Mouse (Mus musculus) hindbrain, embryonic 13.5 days (tissue): ENCODE measurements around the gene Taldo1. TPM values are rescaled to one million over a fixed set of nuclear protein-coding genes. Genes with fewer than 3 reads are reported as not detected.
A peak's percentile ranks its signal among the peaks of the same experiment; 100 is the strongest.

Source experiments
- ATAC-seq: fragments of 200-750 bp; cut with Nextera tagmentation; 2 replicates; pipeline ENCODE4 v1.8.0; 2017; ENCODE audit warnings: moderate TSS enrichment; ENCODE audit not compliant: low FRiP score
- H3K27ac ChIP-seq: fragments of 300-500 bp; sonication (generic); 2 replicates; pipeline ENCODE4 v1.5.1; 2015; ENCODE audit warnings: inconsistent platforms, mild to moderate bottlenecking, moderate library complexity
- H3K27me3 ChIP-seq: fragments of 300-500 bp; sonication (generic); 2 replicates; pipeline ENCODE4 v1.6.1; 2015; ENCODE audit warnings: mild to moderate bottlenecking, inconsistent platforms
- H3K36me3 ChIP-seq: fragments of 300-500 bp; sonication (generic); 2 replicates; pipeline ENCODE4 v1.6.1; 2015; ENCODE audit warnings: mild to moderate bottlenecking, inconsistent platforms
- H3K4me1 ChIP-seq: fragments of 300-500 bp; sonication (generic); replicated peaks from 2 replicates; pipeline ENCODE4 v1.6.1; 2015; ENCODE audit warnings: inconsistent platforms
- H3K4me2 ChIP-seq: fragments of 300-500 bp; sonication (generic); 2 replicates; pipeline ENCODE4 v1.6.1; 2015; ENCODE audit warnings: inconsistent platforms, mild to moderate bottlenecking, moderate library complexity
- H3K4me3 ChIP-seq: fragments of 300-500 bp; sonication (generic); 2 replicates; pipeline ENCODE4 v1.5.1; 2015; ENCODE audit warnings: mild to moderate bottlenecking, inconsistent platforms
- H3K9ac ChIP-seq: fragments of 300-500 bp; sonication (generic); 2 replicates; pipeline ENCODE4 v1.6.1; 2015; ENCODE audit warnings: mild to moderate bottlenecking, inconsistent platforms
- H3K9me3 ChIP-seq: fragments of 300-500 bp; sonication (generic); 2 replicates; pipeline ENCODE4 v1.6.1; 2016; ENCODE audit warnings: inconsistent platforms
- WGBS: fragments of 180-500 bp; shearing (Covaris S2); methylation state at CpG from one replicate; pipeline ENCODE4 v1.1.7; 2015; 5-methylcytosine and 5-hydroxymethylcytosine counted together
- polyA plus RNA-seq: library from polyadenylated mRNA; unstranded; fragments of >200 nt; fragmentation: Nextera tagmentation; extraction: Ambion mirVana; gene quantifications from 2 replicates; pipeline ENCODE4 v1.2.1, GENCODE M21; 2015

The Taldo1 gene
- polyA plus RNA-seq, 1 experiment from 2014 or later = 346 TPM

GRCm38 (mm10) chr7:141430585-141431240 lies 38.7 kb downstream of the Taldo1 start:
- WGBS = 97% methylated on average over 9 of the region's 9 CpGs
- Histone ChIP-seq H3K36me3 (peaks cover 55% of the 10 kb centered on the region), H3K9ac (no peak overlapping the region), H3K4me2 (no peak overlapping the region), H3K4me1 (peaks cover 63% of the 10 kb centered on the region), H3K27me3 (no peaks in the 10 kb centered on the region), H3K27ac (no peak overlapping the region), H3K9me3 (no peaks in the 10 kb centered on the region), H3K4me3 (no peak overlapping the region)
- no peak for ATAC-seq

- Histone ChIP-seq H3K4me2 (no peak overlapping the region), H3K27ac (no peak overlapping the region), H3K36me3 (peaks cover 49% of the 10 kb centered on the region), H3K9ac (no peak overlapping the region), H3K4me1 (peaks cover 72% of the 10 kb centered on the region), H3K9me3 (no peaks in the 10 kb centered on the region), H3K27me3 (no peaks in the 10 kb centered on the region), H3K4me3 (no peak overlapping the region)
- no peak for ATAC-seq
- WGBS = 90% methylated on average over 19 of the region's 19 CpGs
Measured at GRCm38 (mm10) chr7:141431434-141432185, 39.6 kb downstream of the Taldo1 start.

- Histone ChIP-seq H3K36me3 (peaks cover 43% of the 10 kb centered on the region), H3K27ac (no peak overlapping the region), H3K4me2 (no peak overlapping the region), H3K4me1 (peaks cover 78% of the 10 kb centered on the region), H3K4me3 (no peak overlapping the region), H3K9me3 (no peaks in the 10 kb centered on the region), H3K9ac (no peak overlapping the region), H3K27me3 (no peaks in the 10 kb centered on the region)
- no peak for ATAC-seq
- 84% methylated on average over 8 of the region's 8 CpGs for WGBS
Measured at GRCm38 (mm10) chr7:141432186-141432611, 40.2 kb downstream of the Taldo1 start.

- peak overlapping the region; percentile 83 for H3K9ac ChIP-seq
- 0 out of 2 replicates have a peak overlapping the region, but pooled peaks have one; percentile 1 for H3K27ac ChIP-seq
- H3K36me3 ChIP-seq = peaks cover 38% of the 10 kb centered on the region
- no peak for ATAC-seq
- H3K4me2 ChIP-seq = peak overlapping the region; percentile 77; the same call in 1 of the 2 replicates
- H3K4me3 ChIP-seq = 0 out of 2 replicates have a peak overlapping the region, but pooled peaks have one; percentile 64
- peaks cover 82% of the 10 kb centered on the region for H3K4me1 ChIP-seq
- H3K9me3 ChIP-seq = no peaks in the 10 kb centered on the region
- WGBS = 85% methylated on average over 6 of the region's 6 CpGs
- H3K27me3 ChIP-seq = no peaks in the 10 kb centered on the region
Measured at GRCm38 (mm10) chr7:141432741-141433516, 40.9 kb downstream of the Taldo1 start.

- Histone ChIP-seq H3K4me2 (peak overlapping the region; percentile 77), H3K9me3 (no peaks in the 10 kb centered on the region), H3K36me3 (peaks cover 38% of the 10 kb centered on the region), H3K4me3 (peak overlapping the region; percentile 64), H3K27ac (peak overlapping the region; percentile 82), H3K4me1 (peaks cover 76% of the 10 kb centered on the region), H3K9ac (peak overlapping the region; percentile 83), H3K27me3 (no peaks in the 10 kb centered on the region)
- ATAC-seq = no peak
- 73% methylated on average over 15 of the region's 15 CpGs for WGBS
Measured at GRCm38 (mm10) chr7:141433517-141434400, 41.8 kb downstream of the Taldo1 start.

- H3K4me3 ChIP-seq = peak overlapping the region; percentile 64
- H3K4me2 ChIP-seq = peak overlapping the region; percentile 77
- 10% methylated on average over 8 of the region's 8 CpGs for WGBS
- H3K36me3 ChIP-seq = peaks cover 44% of the 10 kb centered on the region
- no peaks in the 10 kb centered on the region for H3K27me3 ChIP-seq
- no peaks in the 10 kb centered on the region for H3K9me3 ChIP-seq
- H3K9ac ChIP-seq = peak overlapping the region; percentile 83
- peak overlapping the region; percentile 82 for H3K27ac ChIP-seq
- H3K4me1 ChIP-seq = peaks cover 69% of the 10 kb centered on the region
- no peak for ATAC-seq
Measured at GRCm38 (mm10) chr7:141434464-141434863, 42.5 kb downstream of the Taldo1 start.

GRCm38 (mm10) chr7:141435129-141435855 lies 43.3 kb downstream of the Taldo1 start:
- H3K27ac ChIP-seq = peak overlapping the region; percentile 82
- H3K27me3 ChIP-seq = no peaks in the 10 kb centered on the region
- peaks cover 61% of the 10 kb centered on the region for H3K4me1 ChIP-seq
- peak overlapping the region; percentile 83 for H3K9ac ChIP-seq
- WGBS = 5% methylated on average over 17 of the region's 17 CpGs
- no peak for ATAC-seq
- peaks cover 42% of the 10 kb centered on the region for H3K36me3 ChIP-seq
- peak overlapping the region; percentile 77 for H3K4me2 ChIP-seq
- H3K4me3 ChIP-seq = peak overlapping the region; percentile 64
- H3K9me3 ChIP-seq = no peaks in the 10 kb centered on the region

GRCm38 (mm10) chr7:141435856-141436522 lies 44.0 kb downstream of the Taldo1 start:
- peak overlapping the region; percentile 77 for H3K4me2 ChIP-seq
- peak overlapping the region; percentile 82 for H3K27ac ChIP-seq
- peak overlapping the region; percentile 64 for H3K4me3 ChIP-seq
- no peaks in the 10 kb centered on the region for H3K27me3 ChIP-seq
- peaks cover 60% of the 10 kb centered on the region for H3K4me1 ChIP-seq
- 68% methylated on average over 9 of the region's 9 CpGs for WGBS
- no peaks in the 10 kb centered on the region for H3K9me3 ChIP-seq
- ATAC-seq = no peak
- H3K9ac ChIP-seq = peak overlapping the region; percentile 85; the same call in 1 of the 2 replicates
- peaks cover 35% of the 10 kb centered on the region for H3K36me3 ChIP-seq

GRCm38 (mm10) chr7:141436523-141436892 lies 44.5 kb downstream of the Taldo1 start:
- 46% methylated on average over 2 of the region's 2 CpGs for WGBS
- peak overlapping the region; percentile 64 for H3K4me3 ChIP-seq
- peak overlapping the region; percentile 77 for H3K4me2 ChIP-seq
- peak overlapping the region; percentile 40; the same call in 1 of the 2 replicates for H3K27ac ChIP-seq
- H3K4me1 ChIP-seq = peaks cover 60% of the 10 kb centered on the region
- no peaks in the 10 kb centered on the region for H3K27me3 ChIP-seq
- H3K9me3 ChIP-seq = no peaks in the 10 kb centered on the region
- peak overlapping the region; percentile 85 for H3K9ac ChIP-seq
- no peak for ATAC-seq
- peaks cover 29% of the 10 kb centered on the region for H3K36me3 ChIP-seq

- no peaks in the 10 kb centered on the region for H3K27me3 ChIP-seq
- peak within 1 kb of the TSS; percentile 77 for H3K4me2 ChIP-seq
- peak within 1 kb of the TSS; percentile 86 for H3K27ac ChIP-seq
- H3K4me1 ChIP-seq = peaks cover 57% of the 10 kb centered on the region
- peak within 1 kb of the TSS; percentile 85 for H3K9ac ChIP-seq
- ATAC-seq = peak; percentile 76
- peaks cover 20% of the 10 kb centered on the region for H3K36me3 ChIP-seq
- no peaks in the 10 kb centered on the region for H3K9me3 ChIP-seq
- H3K4me3 ChIP-seq = peak within 1 kb of the TSS; percentile 64
- 6% methylated on average over 50 of the region's 53 CpGs for WGBS
Measured at GRCm38 (mm10) chr7:141437178-141438120, 45.5 kb downstream of the Taldo1 start, which contains the start of gene Slc25a22. Gene Slc25a22 (minus strand): TSS chr7:141437892.
